In the genomic region with DNA sequence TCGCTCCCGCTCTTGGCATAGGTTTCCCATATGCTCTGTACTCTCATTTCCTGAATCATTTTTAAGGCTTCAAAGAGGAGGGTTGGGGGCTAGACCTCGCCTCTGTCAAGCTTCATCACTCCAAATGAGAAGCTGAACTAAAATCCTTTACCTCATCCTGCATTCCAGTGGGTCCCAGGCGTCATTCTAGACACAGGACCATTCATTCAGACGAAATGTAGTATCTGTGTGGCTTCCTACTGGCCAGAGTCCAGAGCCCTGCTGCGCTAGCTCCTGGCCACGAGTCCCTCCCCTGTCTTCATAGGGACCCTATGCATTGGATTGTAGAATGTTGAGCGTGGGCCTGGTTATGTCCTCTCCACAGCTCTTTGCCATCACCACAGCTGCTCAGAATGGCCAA, we compare ENCODE assay signal across 19 mouse cellular contexts. TPM values are rescaled to one million over a fixed set of nuclear protein-coding genes. Genes with fewer than 3 reads are reported as not detected.
DNase-seq lines count a peak whose midpoint lies in the region; ATAC-seq and TF ChIP-seq lines count a peak whose summit lies in the region.
"Had no signal": no experiment of that assay in that cellular context is flagged by ENCODE, and none has a peak within 500 bp of the region (broad histone marks: within the 10 kb centered on the region; RNA-seq: fewer than 3 reads in every experiment).

No protein-coding gene starts in this region.

- no peak for ATAC-seq in heart, embryonic 13.5 days (ENCODE audit: extremely low read depth, insufficient number of reproducible peaks, low FRiP score, low TSS enrichment)
- no peak for ATAC-seq in lung, postnatal 0 days
- no peak for ATAC-seq in heart, postnatal 0 days (ENCODE audit: insufficient read depth, low read depth)
- ATAC-seq: hindbrain, embryonic 16.5 days; intestine, postnatal 0 days had no signal

- peak overlapping the region; percentile 76 for H3K9ac ChIP-seq in heart, embryonic 13.5 days
- 0 out of 2 replicates have a peak overlapping the region, but pooled peaks have one; percentile 9 for H3K9ac ChIP-seq in lung, postnatal 0 days (replicated peaks; ENCODE audit: low read depth)
- H3K9ac ChIP-seq in heart, postnatal 0 days (replicated peaks; ENCODE audit: low read depth, low read length), result no peak overlapping the region
- H3K9ac ChIP-seq: liver, embryonic 14.5 days had no signal

- no peak for DNase-seq in heart, postnatal 14 days
- no peak for DNase-seq in lung, postnatal 0 days (ENCODE audit: low spot score)
- no peak for DNase-seq in lung, adult 18-20 months
- no peak for DNase-seq in heart, postnatal 0 days (ENCODE audit: low spot score)
- no peak for DNase-seq in kidney, adult 9 months
- DNase-seq: cerebellum, adult 9-10 months; kidney, postnatal 10 days; midbrain, embryonic 14.5 days; thymus, postnatal 14 days had no signal

- peaks cover 84% of the 10 kb centered on the region for H3K4me1 ChIP-seq in heart, embryonic 13.5 days
- H3K4me1 ChIP-seq in lung, postnatal 0 days (ENCODE audit: insufficient read depth, low read depth, low read length), result peaks cover 26% of the 10 kb centered on the region
- H3K4me1 ChIP-seq in heart, postnatal 0 days (ENCODE audit: control insufficient read depth, insufficient read depth), result peaks cover 26% of the 10 kb centered on the region

- peaks cover 49% of the 10 kb centered on the region for H3K36me3 ChIP-seq in heart, embryonic 13.5 days
- peaks cover 32% of the 10 kb centered on the region for H3K36me3 ChIP-seq in lung, postnatal 0 days (ENCODE audit: insufficient read depth, low read length)
- peaks cover 44% of the 10 kb centered on the region for H3K36me3 ChIP-seq in heart, postnatal 0 days (replicated peaks; ENCODE audit: control insufficient read depth, insufficient read depth, low read length)
- peaks cover 30% of the 10 kb centered on the region for H3K36me3 ChIP-seq in myocyte (ENCODE audit: control insufficient read depth, insufficient read depth)

- 60% methylated on average over 8 of the region's 8 CpGs for WGBS in heart, embryonic 13.5 days
- 51% methylated on average over 8 of the region's 8 CpGs for WGBS in lung, postnatal 0 days
- 55% methylated on average over 8 of the region's 8 CpGs for WGBS in heart, postnatal 0 days

- H3K4me2 ChIP-seq in heart, embryonic 13.5 days, result peak overlapping the region; percentile 80
- no peak overlapping the region; the same call in 1 of the 2 replicates for H3K4me2 ChIP-seq in lung, postnatal 0 days (replicated peaks; ENCODE audit: low read depth, low read length)
- peak overlapping the region; percentile 63; the same call in 1 of the 2 replicates for H3K4me2 ChIP-seq in heart, postnatal 0 days (ENCODE audit: low read depth, low read length)
- peak overlapping the region; percentile 55 for H3K4me2 ChIP-seq in myocyte (ENCODE audit: low read depth)

- intact Hi-C loops in heart, postnatal 14 days (cut with DNase I), result no loop called here

- H3K9me3 ChIP-seq in heart, embryonic 13.5 days, result no peaks in the 10 kb centered on the region
- no peaks in the 10 kb centered on the region for H3K9me3 ChIP-seq in lung, postnatal 0 days (ENCODE audit: low read length)
- H3K9me3 ChIP-seq in heart, postnatal 0 days (replicated peaks; ENCODE audit: control insufficient read depth, low read length), result no peaks in the 10 kb centered on the region
- H3K9me3 ChIP-seq: G1E had no signal

- TF ChIP-seq POLR2A in myocyte (IDR thresholded peaks at IDR 0.05; ENCODE audit: insufficient read length, low read depth), result no peak

- H3K79me2 ChIP-seq in myocyte (ENCODE audit: control insufficient read depth, insufficient read depth), result peaks cover 37% of the 10 kb centered on the region

- H3K27ac ChIP-seq in heart, embryonic 13.5 days (replicated peaks), result peak overlapping the region; percentile 68
- H3K27ac ChIP-seq in lung, postnatal 0 days (ENCODE audit: low read length), result peak overlapping the region; percentile 26; the same call in 1 of the 2 replicates
- H3K27ac ChIP-seq in heart, postnatal 0 days (ENCODE audit: low read depth), result no peak overlapping the region
- H3K27ac ChIP-seq: left cerebral cortex, adult 2 months; liver, embryonic 14.5 days had no signal

- peak overlapping the region; percentile 35 for H3K4me3 ChIP-seq in heart, embryonic 13.5 days
- H3K4me3 ChIP-seq in lung, postnatal 0 days (ENCODE audit: low read depth, low read length), result no peak overlapping the region
- 0 out of 2 replicates have a peak overlapping the region, but pooled peaks have one; percentile 18 for H3K4me3 ChIP-seq in heart, postnatal 0 days (ENCODE audit: low read depth, low read length)
- H3K4me3 ChIP-seq in myocyte, result no peak overlapping the region
- H3K4me3 ChIP-seq: left cerebral cortex, adult 2 months had no signal

- H3K27me3 ChIP-seq in heart, embryonic 13.5 days (replicated peaks), result no peaks in the 10 kb centered on the region
- H3K27me3 ChIP-seq in lung, postnatal 0 days (replicated peaks; ENCODE audit: insufficient read depth, low read length), result no peaks in the 10 kb centered on the region
- no peaks in the 10 kb centered on the region for H3K27me3 ChIP-seq in heart, postnatal 0 days (ENCODE audit: control insufficient read depth, insufficient read depth, low read length)
- no peaks in the 10 kb centered on the region for H3K27me3 ChIP-seq in myocyte (ENCODE audit: control insufficient read depth, insufficient read depth, insufficient read length)

- no peak; the same call in 1 of the 2 replicates for TF ChIP-seq CTCF in lung, postnatal 0 days (IDR thresholded peaks at IDR 0.05)
- TF ChIP-seq CTCF in heart, postnatal 0 days (IDR thresholded peaks at IDR 0.05; ENCODE audit: low read depth), result no peak

- no peak for TF ChIP-seq EP300 in lung, postnatal 0 days (IDR thresholded peaks at IDR 0.05)
- no peak for TF ChIP-seq EP300 in heart, postnatal 0 days (IDR thresholded peaks at IDR 0.05; ENCODE audit: low read depth)

- H3ac ChIP-seq in myocyte (ENCODE audit: control insufficient read depth, insufficient read length), result no peak overlapping the region

TF ChIP-seq in myocyte, 11 proteins besides CTCF, POLR2A, EP300 and RAD21 (continues in another document):
- TF ChIP-seq REST (IDR thresholded peaks at IDR 0.05; ENCODE audit: insufficient read depth, insufficient read length) (no peak), TCF3 (IDR thresholded peaks at IDR 0.05; ENCODE audit: insufficient read length, low read depth) (no peak), SRF (IDR thresholded peaks at IDR 0.05; ENCODE audit: control insufficient read depth, insufficient read length, low read depth) (no peak), E2F4 (IDR thresholded peaks at IDR 0.05; ENCODE audit: insufficient read depth) (no peak), USF1 (IDR thresholded peaks at IDR 0.05; ENCODE audit: low read depth) (no peak), POLR2AphosphoS2 (IDR thresholded peaks at IDR 0.05; ENCODE audit: insufficient read length, low read depth) (no peak), MYOG (IDR thresholded peaks at IDR 0.05; ENCODE audit: control insufficient read depth in 1 of 3, insufficient read depth in 1 of 3, insufficient read length in 2 of 3, low read depth in 2 of 3) (no peak), MYOD1 (IDR thresholded peaks at IDR 0.05; ENCODE audit: control insufficient read depth in 1 of 3, insufficient read length in 2 of 3, low read depth in 2 of 3) (no peak), MAX (IDR thresholded peaks at IDR 0.05; ENCODE audit: low read depth) (no peak), CEBPB (IDR thresholded peaks at IDR 0.05; ENCODE audit: insufficient read depth, poor library complexity, severe bottlenecking) (no peak)

RNA-seq across cellular contexts. Expression of gene Tagln2, which starts 4.9 kb away (rescaled TPM):
- 312 and 327 TPM in 2 replicates for polyA plus RNA-seq in heart, embryonic 13.5 days (2015; fragmentation: Nextera tagmentation; extraction: Ambion mirVana)
- 100 to 1,000 TPM; 110 to 117 TPM for total RNA-seq in heart, postnatal 14 days (2021)
- polyA plus RNA-seq in lung, postnatal 0 days (2015; fragmentation: Nextera tagmentation; extraction: Ambion mirVana), result 739 and 823 TPM in 2 replicates
- total RNA-seq in heart, postnatal 0 days (2014; rRNA removed; ENCODE audit: low replicate concordance), result 235 and 276 TPM in 2 replicates
- polyA plus RNA-seq in heart, postnatal 0 days (2015; fragmentation: Nextera tagmentation; extraction: Ambion mirVana), result 203 and 209 TPM in 2 replicates
- 393 TPM for polyA plus RNA-seq in myocyte (2012; fragmentation: generic; extraction: Trizol)

RNA-seq across cellular contexts. Expression of gene Cfap45, which starts 15.8 kb away (rescaled TPM):
- polyA plus RNA-seq in heart, embryonic 13.5 days (2015; fragmentation: Nextera tagmentation; extraction: Ambion mirVana), result 1.9 and 2.4 TPM in 2 replicates
- 1 to 10 TPM in 1 of 2 experiments, under 1 TPM in 1; 0.63 to 2.0 TPM for total RNA-seq in heart, postnatal 14 days (2021)
- polyA plus RNA-seq in lung, postnatal 0 days (2015; fragmentation: Nextera tagmentation; extraction: Ambion mirVana), result 12.2 and 13.1 TPM in 2 replicates
- 3.6 and 6.6 TPM in 2 replicates for total RNA-seq in heart, postnatal 0 days (2014; rRNA removed; ENCODE audit: low replicate concordance)
- polyA plus RNA-seq in heart, postnatal 0 days (2015; fragmentation: Nextera tagmentation; extraction: Ambion mirVana), result 2.3 and 2.6 TPM in 2 replicates
- not detected for polyA plus RNA-seq in myocyte (2012; fragmentation: generic; extraction: Trizol)
- polyA plus RNA-seq: G1E had no signal

RNA-seq across cellular contexts. Expression of gene Igsf9, which starts 23.2 kb away (rescaled TPM):
- 9.2 and 9.6 TPM in 2 replicates for polyA plus RNA-seq in heart, embryonic 13.5 days (2015; fragmentation: Nextera tagmentation; extraction: Ambion mirVana)
- total RNA-seq in heart, postnatal 14 days (2021), result under 1 TPM; 0.49 to 0.76 TPM
- 1.1 and 1.3 TPM in 2 replicates for polyA plus RNA-seq in lung, postnatal 0 days (2015; fragmentation: Nextera tagmentation; extraction: Ambion mirVana)
- total RNA-seq in heart, postnatal 0 days (2014; rRNA removed; ENCODE audit: low replicate concordance), result 3.2 and 15.5 TPM in 2 replicates
- 0.75 and 0.78 TPM in 2 replicates for polyA plus RNA-seq in heart, postnatal 0 days (2015; fragmentation: Nextera tagmentation; extraction: Ambion mirVana)
- 0.77 TPM for polyA plus RNA-seq in myocyte (2012; fragmentation: generic; extraction: Trizol)
- polyA plus RNA-seq: G1E had no signal

RNA-seq across cellular contexts. Expression of gene Slamf9, which starts 29.6 kb away (rescaled TPM):
- 1.2 and 1.3 TPM in 2 replicates for polyA plus RNA-seq in heart, embryonic 13.5 days (2015; fragmentation: Nextera tagmentation; extraction: Ambion mirVana)
- 1 to 10 TPM in 1 of 2 experiments, under 1 TPM in 1; 0.98 to 1.1 TPM for total RNA-seq in heart, postnatal 14 days (2021)
- polyA plus RNA-seq in lung, postnatal 0 days (2015; fragmentation: Nextera tagmentation; extraction: Ambion mirVana), result 4.7 and 5.3 TPM in 2 replicates
- total RNA-seq in heart, postnatal 0 days (2014; rRNA removed; ENCODE audit: low replicate concordance), result 1.9 and 5.8 TPM in 2 replicates
- 1.6 and 2.0 TPM in 2 replicates for polyA plus RNA-seq in heart, postnatal 0 days (2015; fragmentation: Nextera tagmentation; extraction: Ambion mirVana)
- polyA plus RNA-seq in myocyte (2012; fragmentation: generic; extraction: Trizol), result 4.7 TPM
- total RNA-seq: G1E had no signal
- polyA plus RNA-seq: G1E; midbrain, embryonic 14.5 days had no signal

RNA-seq across cellular contexts. Expression of gene Vsig8, which starts 51.0 kb away (rescaled TPM):
- polyA plus RNA-seq in heart, embryonic 13.5 days (2015; fragmentation: Nextera tagmentation; extraction: Ambion mirVana), result 0.15 and 0.25 TPM in 2 replicates
- under 1 TPM in 1 of 2 experiments, not detected in 1; 0.15 TPM for total RNA-seq in heart, postnatal 14 days (2021)
- 0.39 and 0.44 TPM in 2 replicates for polyA plus RNA-seq in lung, postnatal 0 days (2015; fragmentation: Nextera tagmentation; extraction: Ambion mirVana)
- total RNA-seq in heart, postnatal 0 days (2014; rRNA removed; ENCODE audit: low replicate concordance), result not detected in 2 replicates
- polyA plus RNA-seq in heart, postnatal 0 days (2015; fragmentation: Nextera tagmentation; extraction: Ambion mirVana), result 0.12 and 0.19 TPM in 2 replicates
- not detected for polyA plus RNA-seq in myocyte (2012; fragmentation: generic; extraction: Trizol)
- total RNA-seq: G1E; gastrocnemius, postnatal 4 days had no signal
- polyA plus RNA-seq: forebrain, embryonic 11.5 days; G1E; limb, embryonic 11.5 days; liver, embryonic 14.5 days had no signal

Comparison
In these comparisons a context has a peak if more than half of its experiments do, and no peak if none do; other contexts are left out.
1. H3K4me3 ChIP-seq: peak in heart, embryonic 13.5 days (single experiment) and heart, postnatal 0 days (single experiment); none in lung, postnatal 0 days (single experiment) and myocyte (single experiment).